Mouse (Mus musculus) granulocyte monocyte progenitor cell, adult 5-6 weeks (primary cell): Measurements from ENCODE around the gene B130006D01Rik. TPM values are rescaled to one million over a fixed set of nuclear protein-coding genes. Genes with fewer than 3 reads are reported as not detected.

Source experiments
- ATAC-seq: replicated peaks from 2 replicates; pipeline ENCODE4 v1.8.0; 2016; ENCODE audit warnings: mild to moderate bottlenecking, moderate TSS enrichment, inconsistent platforms; ENCODE audit not compliant: poor library complexity, severe bottlenecking
- total RNA-seq, 2 experiments: library from RNA; stranded (forward) in 1 of 2; stranded (reverse) in 1 of 2; fragments of 200-712, 200-1000 nt in 1 of 2; fragments of >200 nt in 1 of 2; fragmentation: Nextera tagmentation in 1 of 2; gene quantifications; 2 replicates each; pipeline ENCODE4 v1.2.3; 2014 to 2017

The B130006D01Rik gene
- total RNA-seq, 2 experiments from 2014 or later: 1.0 to 4.4 TPM

DNA sequence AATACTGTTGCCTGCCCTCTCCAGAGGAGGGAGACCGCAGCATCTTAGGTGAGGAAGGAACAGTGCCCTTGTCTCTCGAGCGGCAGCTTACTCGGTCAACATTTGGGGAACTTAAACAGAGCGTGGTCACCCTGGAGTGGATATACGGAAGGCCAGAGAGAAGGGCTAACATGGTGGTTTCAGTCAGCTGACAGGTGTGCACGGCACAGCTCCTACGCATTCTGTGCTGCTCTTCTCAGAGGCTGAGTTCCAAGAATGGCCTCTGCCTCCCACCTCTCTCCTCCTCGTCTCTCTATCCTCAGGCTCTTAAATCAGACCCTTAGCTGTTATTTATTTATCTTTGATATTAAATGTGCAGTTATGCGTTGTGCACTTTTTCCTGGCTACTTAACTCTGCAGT lies 41.9 kb downstream of the B130006D01Rik start:
- ATAC-seq: no peak

DNA sequence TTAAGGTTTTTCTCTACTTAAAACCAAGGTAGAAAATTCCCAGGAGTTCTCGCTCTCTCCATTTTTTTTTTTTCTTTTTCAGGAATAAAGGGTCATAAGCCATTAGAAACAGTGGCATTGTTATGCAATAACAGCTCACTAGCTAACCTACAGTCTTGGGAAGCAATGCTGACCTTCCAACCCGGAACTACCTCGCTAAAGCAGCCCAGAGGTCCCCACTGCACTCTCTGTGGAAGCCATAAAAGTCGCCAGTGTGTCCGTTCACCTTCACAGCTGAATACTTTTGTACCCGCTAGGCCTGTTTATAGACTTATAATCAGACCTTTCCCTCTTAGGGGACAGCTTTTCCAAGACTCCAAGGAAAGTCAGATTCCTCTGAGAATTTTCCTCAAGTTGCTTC lies 44.9 kb downstream of the B130006D01Rik start:
- no peak for ATAC-seq

DNA sequence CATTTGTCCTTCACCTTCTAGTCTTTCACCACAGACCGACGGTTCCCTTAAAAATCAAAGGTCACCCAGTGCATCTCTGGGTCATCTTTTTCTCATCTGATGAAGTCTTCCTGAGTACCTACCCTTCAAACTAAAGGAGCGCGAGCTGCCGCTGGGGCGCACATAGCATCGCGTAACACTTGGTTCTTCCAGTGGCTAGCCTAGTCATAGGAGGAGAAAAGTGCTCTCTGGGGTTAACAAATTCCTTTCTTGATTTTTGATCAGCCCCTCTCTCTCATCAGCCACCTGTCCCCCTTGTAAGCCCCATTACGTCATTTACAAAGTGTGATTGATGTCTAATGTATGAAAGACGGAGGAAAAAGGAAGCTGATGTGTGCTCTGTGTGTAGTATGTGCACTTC lies 45.8 kb downstream of the B130006D01Rik start:
- no peak for ATAC-seq

DNA sequence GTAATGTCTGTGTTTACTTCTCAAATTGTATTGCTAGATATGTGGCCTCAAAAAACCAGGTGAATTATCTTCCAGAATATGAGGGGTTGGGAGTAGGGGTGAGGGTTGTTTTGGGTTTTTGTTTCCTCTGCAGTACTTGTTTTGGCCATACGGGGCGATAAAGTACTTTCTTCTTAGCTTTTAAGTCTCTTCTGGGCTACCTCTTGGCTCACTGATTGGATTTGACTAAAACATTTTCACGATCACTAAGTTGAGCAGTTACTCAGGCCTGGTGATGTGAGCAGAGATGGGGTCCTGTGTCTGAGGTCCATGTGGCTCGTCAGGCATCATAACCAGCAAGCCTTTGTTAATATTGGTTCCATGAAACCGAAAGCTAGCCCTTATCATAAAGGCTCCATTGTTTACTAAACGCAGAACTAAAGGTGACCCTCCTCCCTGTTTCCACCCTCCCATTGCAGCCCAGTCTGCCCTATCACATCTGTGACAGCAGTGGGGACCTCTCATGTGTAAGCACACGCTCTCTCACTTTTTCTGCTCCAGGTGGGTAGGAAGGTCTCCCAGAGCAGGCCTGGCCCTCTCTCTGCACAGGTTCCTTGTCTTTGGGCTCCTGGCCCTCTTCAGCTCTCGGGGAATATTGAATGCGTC lies 47.5 kb downstream of the B130006D01Rik start:
- no peak for ATAC-seq

DNA sequence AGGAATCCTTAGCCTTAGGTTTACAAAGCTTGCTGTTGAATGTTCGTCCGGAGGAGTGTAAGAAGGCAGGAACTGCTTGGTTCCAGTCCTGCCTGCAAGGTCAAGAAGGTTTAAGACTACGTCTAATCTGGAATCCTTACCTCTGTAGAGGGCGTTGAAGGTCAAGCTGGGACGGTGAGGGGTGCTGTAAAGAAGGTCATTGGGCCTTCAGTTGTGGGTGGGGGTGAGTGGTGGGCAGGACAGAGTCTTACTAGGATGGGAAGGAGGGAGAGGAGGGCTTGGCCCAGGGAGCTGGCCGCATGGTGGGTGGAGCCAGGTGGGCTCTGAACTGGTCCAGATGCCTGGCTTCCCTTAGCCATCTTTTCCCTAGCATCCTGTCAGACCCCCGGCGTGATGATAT lies 48.3 kb downstream of the B130006D01Rik start:
- no peak for ATAC-seq

DNA sequence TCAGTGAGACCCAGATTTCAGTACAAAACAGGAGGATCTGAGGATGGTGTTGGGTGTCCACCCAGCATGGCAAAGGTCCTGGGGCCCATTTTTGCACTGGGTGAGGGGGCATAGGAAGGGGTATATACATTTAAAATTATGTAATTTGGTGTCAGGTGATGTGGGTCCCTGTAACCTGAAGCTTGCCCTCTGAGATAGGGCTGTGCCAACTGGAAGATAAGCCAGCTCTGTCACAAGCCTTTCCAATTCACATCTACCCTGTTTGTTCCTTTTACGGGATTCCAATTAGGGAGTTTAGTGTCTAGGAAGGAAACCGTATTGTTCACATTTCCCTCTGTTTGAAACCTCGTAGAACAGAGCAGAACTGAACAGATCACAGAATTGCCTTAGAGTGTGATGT lies 49.9 kb downstream of the B130006D01Rik start:
- no peak for ATAC-seq

Other genes starting within 250 kb of the B130006D01Rik start
- not detected in 2 replicates for gene Nxph3, start 209.0 kb upstream of the B130006D01Rik start, total RNA-seq (2014; fragmentation: Nextera tagmentation)
- gene Nxph3, start 209.0 kb upstream of the B130006D01Rik start, total RNA-seq (2017): not detected in 2 replicates
- gene Ngfr, start 135.9 kb upstream of the B130006D01Rik start, total RNA-seq (2014; fragmentation: Nextera tagmentation): not detected in 2 replicates
- gene Ngfr, start 135.9 kb upstream of the B130006D01Rik start, total RNA-seq (2017): not detected in 2 replicates
- gene Phb, start 56.6 kb upstream of the B130006D01Rik start, total RNA-seq (2014; fragmentation: Nextera tagmentation): 98.4 and 108 TPM in 2 replicates
- 158 and 163 TPM in 2 replicates for gene Phb, start 56.6 kb upstream of the B130006D01Rik start, total RNA-seq (2017)
- 39.1 and 39.4 TPM in 2 replicates for gene Zfp652, start 10.9 kb upstream of the B130006D01Rik start, total RNA-seq (2014; fragmentation: Nextera tagmentation)
- 17.7 and 18.5 TPM in 2 replicates for gene Zfp652, start 10.9 kb upstream of the B130006D01Rik start, total RNA-seq (2017)
- 1.5 TPM in 1 of 2 replicates, not detected in the other for gene Phospho1, start 100.9 kb downstream of the B130006D01Rik start, total RNA-seq (2014; fragmentation: Nextera tagmentation)
- 0.41 TPM in 1 of 2 replicates, not detected in the other for gene Phospho1, start 100.9 kb downstream of the B130006D01Rik start, total RNA-seq (2017)
- 2.7 and 24.3 TPM in 2 replicates for gene Gngt2, start 113.6 kb downstream of the B130006D01Rik start, total RNA-seq (2014; fragmentation: Nextera tagmentation)
- 7.7 and 13.4 TPM in 2 replicates for gene Gngt2, start 113.6 kb downstream of the B130006D01Rik start, total RNA-seq (2017)
- 5.1 and 7.0 TPM in 2 replicates for gene Abi3, start 118.9 kb downstream of the B130006D01Rik start, total RNA-seq (2014; fragmentation: Nextera tagmentation)
- 1.9 and 2.4 TPM in 2 replicates for gene Abi3, start 118.9 kb downstream of the B130006D01Rik start, total RNA-seq (2017)
- gene B4galnt2, start 191.3 kb downstream of the B130006D01Rik start, total RNA-seq (2014; fragmentation: Nextera tagmentation): not detected in 2 replicates
- gene B4galnt2, start 191.3 kb downstream of the B130006D01Rik start, total RNA-seq (2017): not detected in 2 replicates